Mouse (Mus musculus) intestine, embryonic 16.5 days (tissue): ENCODE results near the gene Hus1. TPM values are rescaled to one million over a fixed set of nuclear protein-coding genes. Genes with fewer than 3 reads are reported as not detected.

ENCODE experiments used
- ATAC-seq: fragments of 200-750 bp; cut with Nextera tagmentation; 2 replicates; pipeline ENCODE4 v1.8.0; 2017; ENCODE audit warnings: moderate TSS enrichment, moderate library complexity
- H3K27ac ChIP-seq: fragments of 300-500 bp; sonication (generic); 2 replicates; pipeline ENCODE4 v1.5.1; 2014; ENCODE audit warnings: mild to moderate bottlenecking, low read length
- H3K27me3 ChIP-seq: fragments of 300-500 bp; sonication (generic); replicated peaks from 2 replicates; pipeline ENCODE4 v1.6.1; 2014; ENCODE audit warnings: low read length, control low read depth, mixed read lengths; ENCODE audit not compliant: control insufficient read depth, insufficient read depth
- H3K36me3 ChIP-seq: fragments of 300-500 bp; sonication (generic); 2 replicates; pipeline ENCODE4 v1.6.1; 2014; ENCODE audit warnings: low read length, control low read depth; ENCODE audit not compliant: control insufficient read depth, insufficient read depth
- H3K4me1 ChIP-seq: fragments of 300-500 bp; sonication (generic); 2 replicates; pipeline ENCODE4 v1.6.1; 2014; ENCODE audit warnings: low read length, control low read depth, mixed read lengths; ENCODE audit not compliant: control insufficient read depth, insufficient read depth
- H3K4me2 ChIP-seq: fragments of 300-500 bp; sonication (generic); 2 replicates; pipeline ENCODE4 v1.6.1; 2014; ENCODE audit warnings: low read depth, low read length, control low read depth
- H3K4me3 ChIP-seq: fragments of 300-500 bp; sonication (generic); 2 replicates; pipeline ENCODE4 v1.5.1; 2014; ENCODE audit warnings: mild to moderate bottlenecking, low read length
- H3K9ac ChIP-seq: fragments of 300-500 bp; sonication (generic); 2 replicates; pipeline ENCODE4 v1.6.1; 2014; ENCODE audit warnings: low read depth, low read length
- H3K9me3 ChIP-seq: fragments of 300-500 bp; sonication (generic); 2 replicates; pipeline ENCODE4 v1.6.1; 2016; ENCODE audit warnings: low read length, control low read depth; ENCODE audit not compliant: control insufficient read depth
- WGBS: fragments of 180-500 bp; shearing (Covaris S2); extraction: QIAGEN DNeasy Blood & Tissue Kit; methylation state at CpG from one replicate; pipeline ENCODE4 v1.1.7; 2014; 5-methylcytosine and 5-hydroxymethylcytosine counted together
- polyA plus RNA-seq: library from polyadenylated mRNA; unstranded; fragments of >200 nt; fragmentation: Nextera tagmentation; extraction: Ambion mirVana; gene quantifications from 2 replicates; pipeline ENCODE4 v1.2.1, GENCODE M21; 2015

The Hus1 gene
- polyA plus RNA-seq, 1 experiment from 2014 or later = 11.2 TPM

DNA sequence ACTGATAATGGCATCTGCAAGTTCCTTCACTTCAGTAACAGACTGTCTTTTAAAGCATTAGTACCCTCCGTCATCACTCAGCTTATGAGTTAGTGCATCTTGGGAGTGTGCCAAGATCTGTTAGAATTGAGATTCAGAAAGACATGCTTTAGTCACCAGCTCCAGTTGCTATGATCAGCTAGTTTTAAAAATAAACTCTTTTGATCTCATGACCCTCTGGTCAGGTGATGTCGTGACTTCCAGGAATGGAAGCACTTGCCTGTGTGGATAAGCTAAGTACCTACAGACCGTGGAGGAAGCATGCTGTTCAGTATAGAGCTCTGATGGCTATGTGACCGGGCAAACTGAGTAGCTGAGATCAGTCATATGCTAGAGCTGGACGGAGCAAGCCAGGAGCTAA, 36.1 kb upstream of the Hus1 start:
- no peaks in the 10 kb centered on the region for H3K4me1 ChIP-seq
- ATAC-seq = no peak
- H3K27me3 ChIP-seq = peaks cover 3% of the 10 kb centered on the region; the same call in 1 of the 2 replicates
- H3K9ac ChIP-seq = no peak overlapping the region
- no peak overlapping the region for H3K27ac ChIP-seq
- WGBS = 79% methylated on average over 5 of the region's 5 CpGs
- no peaks in the 10 kb centered on the region for H3K36me3 ChIP-seq
- H3K9me3 ChIP-seq = no peaks in the 10 kb centered on the region
- H3K4me2 ChIP-seq = no peak overlapping the region
- H3K4me3 ChIP-seq = no peak overlapping the region

- H3K27me3 ChIP-seq = peaks cover 3% of the 10 kb centered on the region; the same call in 1 of the 2 replicates
- no peak overlapping the region for H3K4me2 ChIP-seq
- H3K27ac ChIP-seq = no peak overlapping the region
- no peaks in the 10 kb centered on the region for H3K9me3 ChIP-seq
- no peak overlapping the region for H3K4me3 ChIP-seq
- 89% methylated on average over 2 of the region's 2 CpGs for WGBS
- no peaks in the 10 kb centered on the region for H3K4me1 ChIP-seq
- no peak overlapping the region for H3K9ac ChIP-seq
- H3K36me3 ChIP-seq = no peaks in the 10 kb centered on the region
- no peak for ATAC-seq
Measured at GRCm38 (mm10) chr11:9046546-9046945, 35.6 kb upstream of the Hus1 start.

GRCm38 (mm10) chr11:9031530-9031929, 20.5 kb upstream of the Hus1 start:
- no peak for ATAC-seq
- H3K27ac ChIP-seq = no peak overlapping the region
- H3K36me3 ChIP-seq = no peaks in the 10 kb centered on the region
- no peak overlapping the region for H3K4me3 ChIP-seq
- WGBS = 82% methylated on average over 2 of the region's 2 CpGs
- no peaks in the 10 kb centered on the region for H3K9me3 ChIP-seq
- H3K4me2 ChIP-seq = no peak overlapping the region
- H3K4me1 ChIP-seq = no peaks in the 10 kb centered on the region
- H3K9ac ChIP-seq = no peak overlapping the region
- no peaks in the 10 kb centered on the region for H3K27me3 ChIP-seq

GRCm38 (mm10) chr11:9025211-9025610, 14.2 kb upstream of the Hus1 start:
- Histone ChIP-seq H3K4me1 (no peaks in the 10 kb centered on the region), H3K27me3 (no peaks in the 10 kb centered on the region), H3K9ac (no peak overlapping the region), H3K36me3 (no peaks in the 10 kb centered on the region), H3K9me3 (no peaks in the 10 kb centered on the region), H3K4me3 (no peak overlapping the region), H3K27ac (no peak overlapping the region), H3K4me2 (no peak overlapping the region)
- 70% methylated on average over 3 of the region's 3 CpGs for WGBS
- no peak for ATAC-seq

- no peaks in the 10 kb centered on the region for H3K9me3 ChIP-seq
- H3K4me2 ChIP-seq = no peak overlapping the region
- no peak overlapping the region for H3K27ac ChIP-seq
- no peaks in the 10 kb centered on the region for H3K36me3 ChIP-seq
- H3K4me1 ChIP-seq = no peaks in the 10 kb centered on the region
- H3K27me3 ChIP-seq = no peaks in the 10 kb centered on the region
- H3K9ac ChIP-seq = no peak overlapping the region
- no peak for ATAC-seq
- WGBS = 74% methylated on average over 7 of the region's 7 CpGs
- H3K4me3 ChIP-seq = no peak overlapping the region
Measured at GRCm38 (mm10) chr11:9024782-9025181, 13.8 kb upstream of the Hus1 start.

DNA sequence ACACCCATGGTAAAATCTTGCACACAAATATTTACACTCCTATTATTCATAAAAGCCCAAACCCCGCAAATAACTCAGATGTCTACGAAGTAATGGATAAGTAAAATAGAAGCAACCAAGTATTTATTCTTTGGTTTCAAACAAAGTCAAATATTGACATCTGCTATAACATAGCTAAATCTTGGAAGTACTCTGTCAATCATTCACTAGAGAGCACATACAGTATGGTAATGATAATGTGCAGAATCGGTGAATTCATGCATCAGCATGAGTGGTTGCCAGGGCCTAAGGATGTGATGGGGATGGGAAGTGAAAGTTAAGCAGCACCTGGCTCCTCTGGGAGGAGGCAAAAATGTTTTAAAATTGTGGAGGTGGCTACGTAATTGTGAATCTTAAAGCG, 9.2 kb upstream of the Hus1 start:
- Histone ChIP-seq H3K27ac (no peak overlapping the region), H3K9me3 (no peaks in the 10 kb centered on the region), H3K27me3 (no peaks in the 10 kb centered on the region), H3K4me1 (no peaks in the 10 kb centered on the region), H3K4me3 (no peak overlapping the region), H3K36me3 (no peaks in the 10 kb centered on the region), H3K4me2 (no peak overlapping the region), H3K9ac (no peak overlapping the region)
- no peak for ATAC-seq
- WGBS = 76% methylated on average over 5 of the region's 5 CpGs

DNA sequence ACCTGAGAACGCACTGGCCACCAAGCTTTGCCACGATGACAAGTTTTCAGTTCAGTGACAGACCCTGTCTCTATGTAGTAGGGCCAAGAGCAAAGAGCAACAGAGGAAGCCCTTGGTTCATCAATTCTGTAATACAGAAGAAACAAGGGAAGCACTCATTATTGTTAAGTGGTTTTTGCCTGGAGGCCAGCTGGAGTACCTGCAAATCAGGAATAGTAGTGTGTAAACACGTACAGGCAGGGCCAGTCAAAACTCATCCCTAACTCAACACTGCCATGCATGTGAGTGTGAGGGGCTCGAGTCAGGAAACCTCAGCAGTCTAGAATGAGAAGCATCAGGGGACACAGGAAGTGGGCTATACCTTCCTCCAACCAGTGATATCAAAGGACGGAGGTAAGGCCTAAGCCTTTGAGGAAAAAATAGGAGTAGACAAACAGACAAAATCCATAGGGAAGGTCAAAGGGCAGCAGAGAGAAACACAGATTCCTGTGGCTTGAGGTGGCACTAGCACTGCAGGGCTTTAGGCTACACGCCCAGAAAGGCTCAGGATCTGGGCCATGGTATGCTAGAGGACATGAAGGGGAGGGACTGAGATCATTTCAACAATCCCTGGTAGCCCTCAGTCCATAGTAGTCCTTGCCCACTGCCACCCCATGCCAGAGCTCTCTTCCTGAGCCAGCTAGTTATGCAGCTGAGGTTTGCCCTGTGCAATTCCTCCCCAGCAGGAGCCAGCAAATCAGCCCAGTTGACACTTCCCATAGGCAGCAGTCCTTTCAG, 7.7 kb upstream of the Hus1 start:
- H3K4me2 ChIP-seq = no peak overlapping the region
- no peaks in the 10 kb centered on the region for H3K4me1 ChIP-seq
- H3K27ac ChIP-seq = no peak overlapping the region
- H3K9ac ChIP-seq = no peak overlapping the region
- no peaks in the 10 kb centered on the region for H3K36me3 ChIP-seq
- no peak overlapping the region for H3K4me3 ChIP-seq
- H3K27me3 ChIP-seq = no peaks in the 10 kb centered on the region
- no peaks in the 10 kb centered on the region for H3K9me3 ChIP-seq
- WGBS = 78% methylated on average over 6 of the region's 6 CpGs
- ATAC-seq = no peak

- peaks cover 3% of the 10 kb centered on the region for H3K4me1 ChIP-seq
- no peak; the same call in 1 of the 2 replicates for ATAC-seq
- H3K9me3 ChIP-seq = no peaks in the 10 kb centered on the region
- no peak overlapping the region for H3K27ac ChIP-seq
- H3K27me3 ChIP-seq = no peaks in the 10 kb centered on the region
- no peak overlapping the region for H3K4me2 ChIP-seq
- H3K4me3 ChIP-seq = no peak overlapping the region
- H3K9ac ChIP-seq = no peak overlapping the region
- no peaks in the 10 kb centered on the region for H3K36me3 ChIP-seq
- 61% methylated on average over 3 of the region's 3 CpGs for WGBS
Measured at GRCm38 (mm10) chr11:9014740-9015139, 3.7 kb upstream of the Hus1 start.

DNA sequence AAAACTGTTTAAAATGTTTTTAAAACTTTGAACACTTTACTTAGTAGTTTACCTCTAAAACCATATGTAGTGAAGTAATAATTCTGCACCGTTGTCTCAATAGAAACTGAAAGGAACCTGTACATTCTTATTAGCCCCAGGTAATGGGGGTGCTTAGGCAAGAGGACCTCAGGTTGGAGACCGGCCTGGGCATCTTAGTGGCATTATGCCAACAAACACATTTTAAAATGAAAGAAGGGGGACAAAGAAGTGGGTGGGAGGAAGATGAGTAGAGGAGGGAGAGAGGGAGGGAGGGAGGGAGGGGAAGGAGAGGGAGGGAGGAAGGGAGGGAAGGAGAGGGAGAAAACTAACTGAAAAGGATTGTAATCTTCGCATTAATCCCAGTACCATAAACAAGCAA, 357 bp upstream of the Hus1 start:
- peak; percentile 59 for ATAC-seq
- no peaks in the 10 kb centered on the region for H3K27me3 ChIP-seq
- 3% methylated on average over 3 of the region's 3 CpGs for WGBS

GRCm38 (mm10) chr11:9010416-9010815, 575 bp downstream of the Hus1 start:
- Histone ChIP-seq H3K4me2 (peak overlapping the region; percentile 85), H3K4me1 (peaks cover 5% of the 10 kb centered on the region), H3K4me3 (peak overlapping the region; percentile 87), H3K36me3 (peaks cover 3% of the 10 kb centered on the region; the same call in 1 of the 2 replicates), H3K27me3 (no peaks in the 10 kb centered on the region), H3K27ac (peak overlapping the region; percentile 88), H3K9me3 (no peaks in the 10 kb centered on the region), H3K9ac (peak overlapping the region; percentile 93)
- 0% methylated on average over 7 of the region's 7 CpGs for WGBS
- peak; percentile 66 for ATAC-seq

More for the DNA sequence above, 357 bp upstream of the Hus1 start:
- H3K9me3 ChIP-seq = no peaks in the 10 kb centered on the region
- peak overlapping the region; percentile 88 for H3K27ac ChIP-seq
- no peaks in the 10 kb centered on the region for H3K36me3 ChIP-seq
- peak overlapping the region; percentile 93 for H3K9ac ChIP-seq
- peak overlapping the region; percentile 85 for H3K4me2 ChIP-seq
- H3K4me3 ChIP-seq = peak overlapping the region; percentile 87
- peaks cover 5% of the 10 kb centered on the region for H3K4me1 ChIP-seq
